Mouse (Mus musculus): ENCODE measurements at regions not wholly inside any gene's neighbourhood (a gene's known extent, or its start where the extent isn't known, plus 50 kb on each side); places are given as distances from the start of the nearest gene placed in this dataset.
"Not testable (repeated sequence)": the region's sequence is repeated elsewhere in the genome, so short reads cannot be mapped to it uniquely, and the experiment has no call there.

- no peak for DNase-seq
Observed at GRCm38 (mm10) chr12:77855796-77856195, 338.2 kb upstream of the Gm6657 start.

- no peak for DNase-seq
Observed at GRCm38 (mm10) chr12:77857281-77857680, 336.8 kb upstream of the Gm6657 start.

- DNase-seq = no peak
Observed at GRCm38 (mm10) chr12:77860769-77861557, 333.1 kb upstream of the Gm6657 start.

- DNase-seq = no peak
Observed at GRCm38 (mm10) chr12:77867947-77868495, 326.0 kb upstream of the Gm6657 start.

GRCm38 (mm10) chr12:77869296-77869695 is 324.7 kb upstream of the Gm6657 start:
- no peak for DNase-seq

GRCm38 (mm10) chr12:77887335-77887734 is 306.7 kb upstream of the Gm6657 start:
- DNase-seq = no peak

GRCm38 (mm10) chr12:77891452-77891851 is 302.6 kb upstream of the Gm6657 start:
- DNase-seq = no peak

- no peak for DNase-seq
Observed at GRCm38 (mm10) chr12:77894238-77894637, 299.8 kb upstream of the Gm6657 start.

- no peak for DNase-seq
Observed at GRCm38 (mm10) chr12:77895508-77895907, 298.5 kb upstream of the Gm6657 start.

GRCm38 (mm10) chr12:77898974-77899373 is 295.1 kb upstream of the Gm6657 start:
- not testable (repeated sequence) for DNase-seq

GRCm38 (mm10) chr12:77901254-77901653 is 292.8 kb upstream of the Gm6657 start:
- DNase-seq = no peak

- no peak for DNase-seq
Observed at GRCm38 (mm10) chr12:77912863-77913554, 281.0 kb upstream of the Gm6657 start.

- DNase-seq = no peak
Observed at GRCm38 (mm10) chr12:77928729-77929128, 265.3 kb upstream of the Gm6657 start.

- no peak for DNase-seq
Observed at GRCm38 (mm10) chr12:77929571-77929970, 264.5 kb upstream of the Gm6657 start.

- no peak for DNase-seq
Observed at GRCm38 (mm10) chr12:77943960-77944359, 250.1 kb upstream of the Gm6657 start.

- peak; percentile 28 to 40 for DNase-seq
Observed at GRCm38 (mm10) chr12:77949474-77950017, 244.5 kb upstream of the Gm6657 start.

- no peak for DNase-seq
Observed at GRCm38 (mm10) chr12:77952492-77952891, 241.6 kb upstream of the Gm6657 start.

- DNase-seq = no peak
Observed at GRCm38 (mm10) chr12:77962631-77963030, 231.4 kb upstream of the Gm6657 start.

GRCm38 (mm10) chr12:77968543-77968942 is 225.5 kb upstream of the Gm6657 start:
- no peak for DNase-seq

GRCm38 (mm10) chr12:77970026-77970425 is 224.0 kb upstream of the Gm6657 start:
- DNase-seq = no peak

- DNase-seq = no peak
Observed at GRCm38 (mm10) chr12:77972165-77972564, 221.9 kb upstream of the Gm6657 start.

GRCm38 (mm10) chr12:77976952-77977351 is 217.1 kb upstream of the Gm6657 start:
- DNase-seq = no peak

- DNase-seq = no peak
Observed at GRCm38 (mm10) chr12:77986738-77987137, 207.3 kb upstream of the Gm6657 start.

- DNase-seq = no peak
Observed at GRCm38 (mm10) chr12:77989766-77990165, 204.3 kb upstream of the Gm6657 start.
